Mouse (Mus musculus) intestine, postnatal 0 days (tissue): ENCODE measurements around the gene Zfp239. TPM values are rescaled to one million over a fixed set of nuclear protein-coding genes. Genes with fewer than 3 reads are reported as not detected.

Experiments used
- ATAC-seq: fragments of 200-750 bp; cut with Nextera tagmentation; 2 replicates; pipeline ENCODE4 v1.8.0; 2017; ENCODE audit warnings: mild to moderate bottlenecking, moderate TSS enrichment, moderate library complexity
- H3K27ac ChIP-seq: fragments of 300-500 bp; sonication (generic); 2 replicates; pipeline ENCODE4 v1.5.1; 2014; ENCODE audit warnings: mild to moderate bottlenecking, low read depth, low read length, moderate library complexity
- H3K27me3 ChIP-seq: fragments of 300-500 bp; sonication (generic); replicated peaks from 2 replicates; pipeline ENCODE4 v1.6.1; 2014; ENCODE audit warnings: low read length, mixed read lengths; ENCODE audit not compliant: control insufficient read depth, insufficient read depth
- H3K36me3 ChIP-seq: fragments of 300-500 bp; sonication (generic); 2 replicates; pipeline ENCODE4 v1.6.1; 2014; ENCODE audit warnings: mild to moderate bottlenecking, moderate library complexity; ENCODE audit not compliant: control insufficient read depth, insufficient read depth
- H3K4me1 ChIP-seq: fragments of 300-500 bp; sonication (generic); replicated peaks from 2 replicates; pipeline ENCODE4 v1.6.1; 2014; ENCODE audit warnings: antibody characterized with exemption, low read length, mixed read lengths; ENCODE audit not compliant: control insufficient read depth, insufficient read depth
- H3K4me2 ChIP-seq: fragments of 300-500 bp; sonication (generic); replicated peaks from 2 replicates; pipeline ENCODE4 v1.6.1; 2014; ENCODE audit warnings: low read depth, mild to moderate bottlenecking, moderate library complexity
- H3K4me3 ChIP-seq: fragments of 300-500 bp; sonication (generic); 2 replicates; pipeline ENCODE4 v1.5.1; 2014; ENCODE audit warnings: low read depth, low read length
- H3K9ac ChIP-seq: fragments of 300-500 bp; sonication (generic); 2 replicates; pipeline ENCODE4 v1.6.1; 2014; ENCODE audit warnings: mild to moderate bottlenecking, low read depth, low read length
- H3K9me3 ChIP-seq: fragments of 300-500 bp; sonication (generic); 2 replicates; pipeline ENCODE4 v1.6.1; 2016; ENCODE audit warnings: mixed run types; ENCODE audit not compliant: control insufficient read depth
- CTCF ChIP-seq: sonication (generic); IDR thresholded peaks from 2 replicates; pipeline ENCODE4 v1.5.1; 2016; ENCODE audit warnings: low read depth, mild to moderate bottlenecking, control low read depth, antibody characterized with exemption, moderate library complexity
- WGBS: fragments of 180-500 bp; shearing (Covaris S2); extraction: QIAGEN DNeasy Blood & Tissue Kit; methylation state at CpG from one replicate; pipeline ENCODE4 v1.1.7; 2014; 5-methylcytosine and 5-hydroxymethylcytosine counted together
- polyA plus RNA-seq: library from polyadenylated mRNA; unstranded; fragments of >200 nt; fragmentation: Nextera tagmentation; extraction: Ambion mirVana; gene quantifications from 2 replicates; pipeline ENCODE4 v1.2.1, GENCODE M21; 2015

The Zfp239 gene
- polyA plus RNA-seq, 1 experiment from 2014 or later: 3.1 TPM

DNA sequence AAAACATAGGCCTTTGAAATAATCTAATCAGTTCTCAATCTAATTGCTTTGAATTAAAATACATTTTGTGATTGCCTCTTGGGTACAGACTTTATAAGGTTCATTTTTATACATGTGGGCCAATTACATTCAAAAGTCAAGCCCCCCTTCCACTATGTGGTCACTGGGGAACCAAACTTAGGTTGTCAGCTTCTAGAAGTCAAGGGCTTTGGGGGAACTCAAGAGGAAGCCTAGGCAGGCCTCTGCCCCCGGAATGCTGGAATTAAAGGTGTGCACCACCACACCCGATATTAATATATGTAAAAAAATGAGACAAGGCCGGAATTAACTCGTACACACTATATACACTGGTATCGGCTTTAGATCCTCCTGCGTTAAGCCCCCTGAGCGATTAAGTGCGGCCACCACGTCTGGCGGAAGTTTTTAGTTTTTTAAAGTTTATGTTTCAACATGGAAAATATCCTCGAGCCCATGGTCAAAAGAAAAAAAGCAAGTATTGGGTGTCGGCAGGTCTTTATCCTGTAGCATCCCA, 54.4 kb downstream of the Zfp239 start:
- Histone ChIP-seq H3K36me3 (no peaks in the 10 kb centered on the region), H3K27me3 (no peaks in the 10 kb centered on the region), H3K9me3 (no peaks in the 10 kb centered on the region), H3K9ac (peak overlapping the region; percentile 90), H3K4me3 (peak overlapping the region; percentile 65), H3K4me1 (0 out of 2 replicates have a peak, but pooled peaks cover 7% of the 10 kb centered on the region), H3K27ac (peak overlapping the region; percentile 100), H3K4me2 (peak overlapping the region; percentile 73)
- WGBS: under 1% methylated on average over 12 of the region's 12 CpGs
- ATAC-seq: 0 out of 2 replicates have a peak, but pooled peaks have one; percentile 1
- no peak for TF ChIP-seq CTCF

DNA sequence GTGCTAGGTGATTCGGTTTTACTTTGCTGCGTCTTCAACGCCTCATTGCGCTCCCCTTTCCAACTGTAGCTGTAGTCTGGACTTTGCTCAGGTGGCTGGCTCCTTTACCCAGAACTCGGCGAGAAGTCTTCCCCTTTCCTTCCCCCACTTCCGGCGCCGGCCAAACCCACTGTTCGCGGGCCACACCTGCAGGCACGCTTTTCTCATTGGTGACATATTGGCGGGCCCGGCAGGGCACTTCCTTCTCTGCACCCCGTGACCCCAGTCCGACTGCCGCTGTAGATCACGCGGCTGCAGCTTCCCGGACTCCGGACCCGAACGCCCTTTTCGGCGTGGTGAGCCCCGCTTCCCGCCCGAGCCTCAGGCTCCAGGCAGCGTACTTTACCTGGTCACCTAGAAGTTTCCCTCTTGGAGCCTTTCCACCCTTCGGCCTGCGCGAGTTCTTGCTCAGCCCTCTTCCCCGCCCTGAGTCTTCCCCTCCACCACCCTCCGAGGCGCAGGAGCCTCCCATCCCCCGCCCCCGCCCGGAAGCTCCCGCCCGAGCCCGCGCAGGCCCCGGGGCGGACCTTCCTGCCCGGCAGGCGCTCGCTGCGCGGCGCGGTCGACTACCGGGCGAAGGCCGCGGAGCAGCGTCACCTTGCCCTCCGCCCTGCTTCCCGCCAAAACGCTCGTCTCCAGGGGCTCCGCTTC, 55.0 kb downstream of the Zfp239 start:
- WGBS: under 1% methylated on average over 61 of the region's 62 CpGs
- Histone ChIP-seq H3K27ac (peak overlapping the region; percentile 100), H3K4me1 (0 out of 2 replicates have a peak, but pooled peaks cover 7% of the 10 kb centered on the region), H3K4me3 (peak overlapping the region; percentile 65), H3K9ac (peak overlapping the region; percentile 90), H3K27me3 (no peaks in the 10 kb centered on the region), H3K4me2 (peak overlapping the region; percentile 73), H3K36me3 (peaks cover 4% of the 10 kb centered on the region; the same call in 1 of the 2 replicates), H3K9me3 (no peaks in the 10 kb centered on the region)
- peak; percentile 97 for ATAC-seq
- TF ChIP-seq CTCF: no peak

- H3K4me3 ChIP-seq: peak overlapping the region; percentile 65
Observed at GRCm38 (mm10) chr6:117917576-117917975, 55.7 kb downstream of the Zfp239 start.

GRCm38 (mm10) chr6:117918043-117918442, 56.1 kb downstream of the Zfp239 start:
- peak overlapping the region; percentile 100 for H3K27ac ChIP-seq
- no peaks in the 10 kb centered on the region for H3K9me3 ChIP-seq
- H3K4me1 ChIP-seq: 0 out of 2 replicates have a peak, but pooled peaks cover 6% of the 10 kb centered on the region
- H3K4me2 ChIP-seq: peak overlapping the region; percentile 73
- no peak for ATAC-seq
- H3K4me3 ChIP-seq: peak overlapping the region; percentile 65
- peaks cover 7% of the 10 kb centered on the region; the same call in 1 of the 2 replicates for H3K36me3 ChIP-seq
- peak overlapping the region; percentile 90 for H3K9ac ChIP-seq
- no peaks in the 10 kb centered on the region for H3K27me3 ChIP-seq
- 9% methylated on average over 5 of the region's 5 CpGs for WGBS
- TF ChIP-seq CTCF: no peak

More at GRCm38 (mm10) chr6:117917576-117917975, 55.7 kb downstream of the Zfp239 start:
- Histone ChIP-seq H3K36me3 (peaks cover 7% of the 10 kb centered on the region; the same call in 1 of the 2 replicates), H3K4me1 (0 out of 2 replicates have a peak, but pooled peaks cover 7% of the 10 kb centered on the region), H3K27me3 (no peaks in the 10 kb centered on the region), H3K4me2 (peak overlapping the region; percentile 73), H3K9ac (peak overlapping the region; percentile 90), H3K27ac (peak overlapping the region; percentile 100), H3K9me3 (no peaks in the 10 kb centered on the region)
- TF ChIP-seq CTCF: 0 out of 2 replicates have a peak, but pooled peaks have one; percentile 19
- peak; percentile 66 for ATAC-seq
- WGBS: under 1% methylated on average over 21 of the region's 21 CpGs

DNA sequence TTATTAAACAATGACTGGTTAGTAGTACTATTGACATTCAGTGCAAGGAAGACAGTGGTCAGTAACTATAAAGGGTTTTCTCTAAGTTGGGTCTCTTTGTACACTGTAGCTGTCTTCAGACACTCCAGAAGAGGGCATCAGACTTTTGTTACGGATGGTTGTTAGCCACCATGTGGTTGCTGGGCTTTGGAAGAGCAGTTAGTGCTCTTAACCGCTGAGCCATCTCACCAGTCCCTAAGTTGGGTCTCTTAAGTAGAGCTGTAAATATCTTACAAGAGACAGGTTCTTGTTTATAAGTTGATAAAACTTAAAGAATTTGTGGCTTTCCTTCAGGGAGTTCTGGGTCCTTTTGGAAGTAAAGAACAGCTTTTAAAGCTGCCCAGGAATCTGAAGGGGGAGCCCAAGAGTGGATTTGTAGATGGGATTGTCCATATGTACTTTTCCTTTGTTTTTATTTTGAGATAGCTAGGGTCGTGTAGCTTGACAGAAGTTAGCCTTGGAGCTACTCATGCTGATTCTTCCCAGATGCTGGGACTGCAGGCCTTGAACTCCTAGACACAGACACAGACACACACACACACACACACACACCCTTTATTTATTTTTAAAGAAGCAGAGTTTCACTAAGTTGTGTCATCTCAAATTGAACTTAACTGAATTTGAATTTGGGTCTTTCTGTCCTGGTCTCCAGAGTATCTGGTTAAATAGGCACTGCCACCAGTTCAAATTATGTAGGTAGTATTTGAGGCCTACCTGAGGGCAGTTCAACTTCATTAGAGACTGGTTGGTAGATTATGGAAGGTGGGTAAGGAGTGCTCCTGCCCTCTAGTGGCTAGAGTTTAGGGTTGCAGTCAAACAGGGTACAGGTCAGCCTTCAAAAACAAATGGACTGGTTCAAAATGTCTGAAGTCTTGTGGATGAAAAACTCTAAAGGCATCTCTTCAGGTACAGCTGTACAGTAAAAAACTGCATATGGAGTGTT, 59.0 kb downstream of the Zfp239 start:
- H3K4me1 ChIP-seq: 0 out of 2 replicates have a peak, but pooled peaks cover 3% of the 10 kb centered on the region
- no peaks in the 10 kb centered on the region for H3K9me3 ChIP-seq
- no peak overlapping the region; the same call in 1 of the 2 replicates for H3K4me3 ChIP-seq
- no peak for ATAC-seq
- no peak overlapping the region for H3K27ac ChIP-seq
- peaks cover 13% of the 10 kb centered on the region for H3K36me3 ChIP-seq
- H3K27me3 ChIP-seq: no peaks in the 10 kb centered on the region
- H3K9ac ChIP-seq: no peak overlapping the region; the same call in 1 of the 2 replicates
- peak; percentile 92 for TF ChIP-seq CTCF
- H3K4me2 ChIP-seq: peak overlapping the region; percentile 21; the same call in 1 of the 2 replicates
- 34% methylated on average over 3 of the region's 3 CpGs for WGBS
